Mouse (Mus musculus): Measurements from ENCODE around the gene Rpl13. TPM values are rescaled to one million over a fixed set of nuclear protein-coding genes. Genes with fewer than 3 reads are reported as not detected.

Gene Rpl13
- polyA plus RNA-seq, 1 experiment from 2014 or later: 1,014 TPM

DNA sequence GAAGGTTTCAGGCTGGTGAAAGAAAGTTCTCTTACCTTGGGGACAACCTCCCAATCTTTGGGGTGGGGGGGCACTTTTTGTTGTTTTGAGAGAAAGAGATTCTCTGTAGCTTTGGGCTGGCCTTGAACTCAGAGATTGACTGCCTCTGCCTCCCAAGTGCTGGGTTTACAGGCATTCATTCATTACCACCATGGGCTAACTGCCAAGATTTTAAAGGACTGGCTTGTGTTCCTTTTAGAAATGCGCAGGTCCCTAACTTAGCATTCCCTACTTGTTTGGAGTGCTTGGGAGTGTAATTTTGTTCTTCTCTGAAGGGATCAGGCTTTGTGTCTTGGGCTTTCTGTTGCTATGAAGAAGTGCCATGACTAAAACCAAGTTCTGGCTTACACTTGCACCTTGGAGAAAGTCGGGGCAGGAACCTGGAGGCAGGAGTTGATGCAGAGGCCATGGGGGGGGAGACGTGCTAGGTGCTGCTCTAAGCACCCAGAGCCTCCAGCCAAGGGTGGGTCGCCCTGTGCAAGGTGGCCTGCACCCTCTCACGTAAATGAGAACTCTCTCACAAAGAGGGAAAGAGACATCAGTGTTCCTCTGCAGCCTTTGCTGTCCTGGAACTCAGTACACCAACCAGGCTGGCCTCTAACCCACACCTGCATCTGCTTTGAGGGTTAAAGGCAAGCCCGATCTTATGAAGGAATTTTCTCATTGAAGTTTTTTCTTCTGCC, 2.1 kb downstream of the Rpl13 start:
- Histone ChIP-seq H3K4me1 (replicated peaks; ENCODE audit: control insufficient read depth, insufficient read depth, low read length) (0 out of 2 replicates have a peak, but pooled peaks cover 3% of the 10 kb centered on the region), H3K27me3 (replicated peaks; ENCODE audit: control insufficient read depth, insufficient read depth, low read length) (no peaks in the 10 kb centered on the region), H3K36me3 (ENCODE audit: control insufficient read depth, insufficient read depth) (peaks cover 16% of the 10 kb centered on the region), H3K27ac (ENCODE audit: low read depth, low read length) (no peak overlapping the region), H3K4me3 (ENCODE audit: low read depth, low read length) (no peak overlapping the region), H3K9ac (ENCODE audit: low read depth, low read length) (peak overlapping the region; percentile 91), H3K4me2 (replicated peaks; ENCODE audit: low read depth) (peak overlapping the region; percentile 80), H3K9me3 (ENCODE audit: control insufficient read depth) (no peaks in the 10 kb centered on the region)
- ATAC-seq: no peak
- no peak for TF ChIP-seq CTCF (IDR thresholded peaks at IDR 0.05; ENCODE audit: low read depth)
- WGBS: 71% methylated on average over 6 of the region's 6 CpGs

DNA sequence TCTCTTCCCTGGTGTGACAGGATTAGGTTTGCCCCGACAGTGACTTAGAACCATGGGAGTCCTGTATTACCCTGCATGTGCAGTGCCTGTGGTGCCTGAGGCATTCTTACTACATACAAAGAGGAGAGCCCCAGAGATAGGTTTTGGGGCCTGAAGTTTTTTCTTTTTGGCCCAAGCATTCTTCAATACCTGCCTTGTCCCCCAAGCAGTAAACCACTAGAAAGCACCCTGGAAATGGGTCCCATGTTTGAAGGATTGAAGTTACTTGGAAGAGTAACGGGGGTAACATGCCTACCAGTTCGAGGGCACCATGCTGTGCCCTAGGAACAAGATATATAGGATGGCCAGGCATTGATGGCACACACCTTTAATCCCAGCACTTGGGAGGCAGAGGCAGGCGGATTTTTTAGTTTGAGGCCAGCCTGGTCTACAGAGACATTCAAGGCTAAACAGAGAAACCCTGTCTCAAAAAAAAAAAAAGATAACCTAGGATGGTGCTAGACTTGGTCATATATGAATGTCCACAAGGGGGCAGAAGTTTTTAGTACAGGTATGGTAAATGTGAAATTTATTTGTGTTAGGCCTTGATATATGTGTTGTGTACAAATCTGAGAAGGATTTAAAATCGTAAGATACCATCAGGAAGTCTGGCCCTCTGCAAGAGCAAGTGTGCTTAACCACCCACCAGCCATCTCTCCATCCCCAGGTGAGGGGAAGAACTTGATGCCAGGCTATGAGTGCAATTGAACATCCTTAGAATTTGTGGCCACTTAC, 3.6 kb downstream of the Rpl13 start:
- Histone ChIP-seq H3K4me2 (replicated peaks; ENCODE audit: low read depth) (no peak overlapping the region), H3K27me3 (replicated peaks; ENCODE audit: control insufficient read depth, insufficient read depth, low read length) (no peaks in the 10 kb centered on the region), H3K9ac (ENCODE audit: low read depth, low read length) (no peak overlapping the region), H3K9me3 (ENCODE audit: control insufficient read depth) (no peaks in the 10 kb centered on the region), H3K27ac (ENCODE audit: low read depth, low read length) (no peak overlapping the region), H3K4me1 (replicated peaks; ENCODE audit: control insufficient read depth, insufficient read depth, low read length) (peaks cover 4% of the 10 kb centered on the region; the same call in 1 of the 2 replicates), H3K4me3 (ENCODE audit: low read depth, low read length) (no peak overlapping the region), H3K36me3 (ENCODE audit: control insufficient read depth, insufficient read depth) (peaks cover 16% of the 10 kb centered on the region)
- ATAC-seq: no peak
- TF ChIP-seq CTCF (IDR thresholded peaks at IDR 0.05; ENCODE audit: low read depth): peak; percentile 73
- 65% methylated on average over 5 of the region's 5 CpGs for WGBS

DNA sequence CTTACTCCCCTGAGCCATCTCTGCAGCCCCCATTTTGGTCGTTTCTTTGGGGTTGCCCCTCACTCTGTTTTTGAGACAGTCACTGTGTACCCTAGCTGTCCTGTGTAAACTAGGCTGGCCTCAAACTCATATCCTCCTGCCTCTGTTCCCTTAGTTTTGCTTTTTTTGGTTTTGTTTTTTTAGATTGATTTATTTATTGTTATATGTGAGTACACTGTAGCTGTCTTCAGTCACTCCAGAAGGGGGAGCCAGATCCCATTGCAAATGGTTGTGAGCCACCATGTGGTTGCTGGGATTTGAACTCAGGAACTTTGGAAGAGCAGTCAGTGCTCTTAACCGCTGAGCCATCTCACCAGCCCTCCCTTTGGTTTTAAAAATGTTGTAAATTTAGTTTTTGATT, 4.4 kb downstream of the Rpl13 start:
- WGBS: 61% methylated on average over 2 of the region's 2 CpGs
- H3K36me3 ChIP-seq (ENCODE audit: control insufficient read depth, insufficient read depth): peaks cover 16% of the 10 kb centered on the region
- TF ChIP-seq CTCF (IDR thresholded peaks at IDR 0.05; ENCODE audit: low read depth): peak; percentile 71
- no peaks in the 10 kb centered on the region for H3K27me3 ChIP-seq (replicated peaks; ENCODE audit: control insufficient read depth, insufficient read depth, low read length)
- H3K9ac ChIP-seq (ENCODE audit: low read depth, low read length): no peak overlapping the region
- no peak overlapping the region for H3K27ac ChIP-seq (ENCODE audit: low read depth, low read length)
- no peak for ATAC-seq
- peaks cover 7% of the 10 kb centered on the region; the same call in 1 of the 2 replicates for H3K4me1 ChIP-seq (replicated peaks; ENCODE audit: control insufficient read depth, insufficient read depth, low read length)
- no peak overlapping the region for H3K4me2 ChIP-seq (replicated peaks; ENCODE audit: low read depth)
- no peaks in the 10 kb centered on the region for H3K9me3 ChIP-seq (ENCODE audit: control insufficient read depth)
- H3K4me3 ChIP-seq (ENCODE audit: low read depth, low read length): no peak overlapping the region

DNA sequence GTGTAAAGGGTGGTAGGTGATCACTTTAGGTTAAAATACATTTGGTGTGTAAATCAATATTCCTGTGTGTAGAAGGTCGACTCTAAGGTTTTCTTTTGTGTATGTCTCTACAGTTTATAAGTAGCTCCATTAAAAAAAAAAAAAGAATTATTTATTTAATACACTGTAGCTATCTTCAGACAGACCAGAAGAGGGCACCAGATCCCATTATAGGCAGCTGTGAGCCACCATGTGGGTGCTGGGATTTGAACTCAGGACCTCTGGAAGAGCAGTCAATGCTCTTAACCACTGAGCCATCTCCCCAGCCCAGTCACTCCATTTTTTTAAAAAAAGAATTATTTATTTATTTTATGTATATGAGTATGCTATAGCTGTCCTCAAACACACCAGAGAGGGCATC, 5.9 kb downstream of the Rpl13 start:
- H3K27ac ChIP-seq (ENCODE audit: low read depth, low read length): no peak overlapping the region
- peaks cover 16% of the 10 kb centered on the region for H3K36me3 ChIP-seq (ENCODE audit: control insufficient read depth, insufficient read depth)
- WGBS: 73% methylated on average over 1 of the region's 1 CpGs
- no peak overlapping the region for H3K4me2 ChIP-seq (replicated peaks; ENCODE audit: low read depth)
- H3K9ac ChIP-seq (ENCODE audit: low read depth, low read length): no peak overlapping the region
- TF ChIP-seq CTCF (IDR thresholded peaks at IDR 0.05; ENCODE audit: low read depth): peak; percentile 52
- H3K4me1 ChIP-seq (replicated peaks; ENCODE audit: control insufficient read depth, insufficient read depth, low read length): peaks cover 7% of the 10 kb centered on the region; the same call in 1 of the 2 replicates
- H3K4me3 ChIP-seq (ENCODE audit: low read depth, low read length): no peak overlapping the region
- ATAC-seq: no peak
- no peaks in the 10 kb centered on the region for H3K9me3 ChIP-seq (ENCODE audit: control insufficient read depth)
- H3K27me3 ChIP-seq (replicated peaks; ENCODE audit: control insufficient read depth, insufficient read depth, low read length): no peaks in the 10 kb centered on the region

DNA sequence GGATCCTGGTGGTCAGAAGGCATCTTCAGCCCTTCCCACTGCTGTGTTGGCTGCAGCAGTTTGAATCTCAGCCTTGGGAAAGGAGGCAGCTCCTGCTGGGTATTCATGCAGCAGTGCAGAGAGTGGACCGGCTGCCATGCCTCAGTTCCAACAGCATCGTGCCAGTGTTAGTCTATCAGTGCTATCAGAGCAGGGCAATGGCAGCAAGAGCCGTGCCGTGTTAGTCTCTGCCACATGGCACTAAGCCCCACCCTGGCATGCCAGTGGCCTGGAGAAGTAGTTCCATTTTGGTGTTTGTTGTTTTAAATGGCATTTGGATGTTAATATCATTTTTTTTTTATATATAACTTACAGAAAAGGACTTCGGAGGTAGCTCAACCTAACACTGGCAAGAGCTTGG, 6.8 kb downstream of the Rpl13 start:
- H3K9ac ChIP-seq (ENCODE audit: low read depth, low read length): no peak overlapping the region
- no peak for TF ChIP-seq CTCF (IDR thresholded peaks at IDR 0.05; ENCODE audit: low read depth)
- H3K27ac ChIP-seq (ENCODE audit: low read depth, low read length): no peak overlapping the region
- no peaks in the 10 kb centered on the region for H3K9me3 ChIP-seq (ENCODE audit: control insufficient read depth)
- no peaks in the 10 kb centered on the region for H3K27me3 ChIP-seq (replicated peaks; ENCODE audit: control insufficient read depth, insufficient read depth, low read length)
- peaks cover 4% of the 10 kb centered on the region; the same call in 1 of the 2 replicates for H3K4me1 ChIP-seq (replicated peaks; ENCODE audit: control insufficient read depth, insufficient read depth, low read length)
- H3K36me3 ChIP-seq (ENCODE audit: control insufficient read depth, insufficient read depth): peaks cover 9% of the 10 kb centered on the region
- 82% methylated on average over 5 of the region's 5 CpGs for WGBS
- no peak overlapping the region for H3K4me2 ChIP-seq (replicated peaks; ENCODE audit: low read depth)
- no peak for ATAC-seq
- no peak overlapping the region for H3K4me3 ChIP-seq (ENCODE audit: low read depth, low read length)

DNA sequence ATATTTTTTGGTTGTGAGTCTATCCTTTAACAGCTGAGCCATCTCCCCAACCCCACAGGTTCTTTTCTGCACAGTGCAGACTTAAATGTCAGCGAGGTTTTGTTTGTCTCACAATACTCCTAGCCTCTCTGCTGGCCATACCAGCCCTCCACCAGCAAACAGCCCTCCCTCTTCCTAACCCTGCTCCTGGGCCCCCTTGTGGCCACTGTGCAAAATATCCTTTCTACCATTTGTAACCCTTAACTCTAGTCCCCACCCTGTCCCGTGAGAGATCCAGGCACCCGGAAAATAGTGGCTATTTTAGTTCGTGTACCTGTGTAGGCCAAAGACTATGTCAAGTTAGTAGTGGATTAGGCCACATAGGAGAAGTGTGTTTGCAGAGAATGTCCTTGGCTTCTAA, 8.5 kb downstream of the Rpl13 start:
- TF ChIP-seq CTCF (IDR thresholded peaks at IDR 0.05; ENCODE audit: low read depth): peak; percentile 82
- no peak overlapping the region for H3K9ac ChIP-seq (ENCODE audit: low read depth, low read length)
- H3K36me3 ChIP-seq (ENCODE audit: control insufficient read depth, insufficient read depth): no peaks in the 10 kb centered on the region
- H3K4me2 ChIP-seq (replicated peaks; ENCODE audit: low read depth): no peak overlapping the region
- no peak overlapping the region for H3K27ac ChIP-seq (ENCODE audit: low read depth, low read length)
- WGBS: 10% methylated on average over 4 of the region's 4 CpGs
- H3K27me3 ChIP-seq (replicated peaks; ENCODE audit: control insufficient read depth, insufficient read depth, low read length): peaks cover 2% of the 10 kb centered on the region; the same call in 1 of the 2 replicates
- no peaks in the 10 kb centered on the region for H3K9me3 ChIP-seq (ENCODE audit: control insufficient read depth)
- peaks cover 4% of the 10 kb centered on the region; the same call in 1 of the 2 replicates for H3K4me1 ChIP-seq (replicated peaks; ENCODE audit: control insufficient read depth, insufficient read depth, low read length)
- H3K4me3 ChIP-seq (ENCODE audit: low read depth, low read length): no peak overlapping the region
- ATAC-seq: peak; percentile 62

Data from intestine, postnatal 0 days (tissue).